Mouse (Mus musculus) urinary bladder, postnatal 25 days (tissue): ENCODE results near the gene Csnk2b.

ENCODE experiments used
- DNase-seq: peaks from one replicate; pipeline ENCODE4 v3.0.0; 2022; ENCODE audit warnings: low spot score

Gene Csnk2b

GRCm38 (mm10) chr17:35121871-35122303 lies at the start of gene Csnk2b:
Gene Csnk2b, minus strand, starts transcription at chr17:35122053.
- peak; percentile 31 for DNase-seq

DNA sequence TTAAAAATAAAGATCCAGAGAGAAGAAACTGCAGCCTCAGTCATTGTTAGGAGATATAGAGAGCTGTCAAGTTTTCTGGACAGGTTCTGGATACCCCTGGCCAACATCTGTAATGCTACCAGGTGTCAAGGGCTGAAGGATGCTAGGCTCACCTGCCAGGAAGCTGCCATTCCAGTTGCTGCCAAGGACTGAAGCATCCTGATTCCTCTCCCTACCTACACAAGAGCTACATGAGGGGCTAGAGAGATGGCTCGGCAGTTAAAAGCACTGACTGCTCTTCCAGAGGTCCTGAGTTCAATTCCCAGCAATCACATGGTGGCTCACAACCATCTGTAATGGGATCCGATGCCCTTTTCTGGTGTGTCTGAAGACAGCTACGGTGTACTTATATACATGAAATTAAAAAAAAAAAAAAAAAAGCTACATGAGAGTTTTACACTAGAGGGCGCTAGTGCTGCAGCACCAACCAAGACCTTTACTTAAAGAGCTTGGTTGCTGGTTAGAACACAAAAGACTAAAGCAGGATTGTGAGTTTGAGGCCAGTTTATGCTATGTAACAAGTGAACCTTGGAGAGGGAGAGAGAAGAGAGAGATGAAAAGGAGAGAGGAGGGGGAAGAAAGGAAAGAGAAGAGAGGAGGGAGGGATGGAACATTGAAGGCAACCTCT lies 46.8 kb upstream of the Csnk2b start:
- no peak for DNase-seq

GRCm38 (mm10) chr17:35167794-35168193 lies 45.9 kb upstream of the Csnk2b start:
- no peak for DNase-seq

- DNase-seq = peak; percentile 47
These were observed 44.6 kb upstream of the Csnk2b start for GRCm38 (mm10) chr17:35166352-35167035.

GRCm38 (mm10) chr17:35165451-35166155 lies 43.8 kb upstream of the Csnk2b start:
- no peak for DNase-seq

- peak; percentile 91 for DNase-seq
These were observed 43.0 kb upstream of the Csnk2b start, which contains the start of gene Prrc2a for GRCm38 (mm10) chr17:35164568-35165450. Gene Prrc2a, minus strand, starts transcription at chr17:35164897.

GRCm38 (mm10) chr17:35164218-35164567 lies 42.3 kb upstream of the Csnk2b start:
- no peak for DNase-seq

DNA sequence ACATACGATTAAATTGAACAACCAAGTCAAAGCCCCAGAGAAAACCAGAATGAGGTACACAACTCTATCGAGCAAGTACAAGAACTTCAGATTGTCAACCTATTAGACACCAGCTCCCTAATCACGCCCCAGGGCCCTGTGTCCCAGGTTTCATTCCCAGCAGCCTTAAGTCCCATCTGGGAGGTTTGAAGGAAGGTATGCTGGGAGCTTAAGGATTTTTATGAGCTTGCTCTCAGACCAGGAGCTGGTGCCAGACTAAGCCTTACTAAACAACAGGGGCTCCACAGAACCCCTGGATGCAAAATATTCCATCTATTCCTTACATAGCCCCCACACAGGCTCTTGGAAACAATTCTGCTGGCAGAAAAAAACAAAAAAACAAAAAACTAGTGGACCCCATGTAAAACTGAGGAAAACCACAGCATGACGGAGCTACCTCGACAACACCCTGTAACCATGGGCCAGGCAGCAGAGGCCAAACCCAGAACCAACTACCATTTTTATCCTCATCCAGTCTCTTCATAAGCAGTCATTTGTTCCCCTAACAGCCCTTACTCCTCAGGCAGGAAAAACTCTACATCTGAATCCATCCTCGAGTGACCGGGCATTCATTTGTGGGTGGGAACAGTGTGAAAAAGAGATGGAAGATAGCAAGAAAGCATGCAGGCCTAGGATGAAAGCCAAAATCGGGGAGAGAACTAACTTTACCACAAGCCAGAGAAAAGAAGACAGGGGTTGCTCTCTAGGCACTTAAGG lies 41.7 kb upstream of the Csnk2b start:
- DNase-seq = no peak

- DNase-seq = no peak
These were observed 40.9 kb upstream of the Csnk2b start for GRCm38 (mm10) chr17:35162730-35163129.

GRCm38 (mm10) chr17:35162121-35162520 lies 40.3 kb upstream of the Csnk2b start:
- no peak for DNase-seq

DNA sequence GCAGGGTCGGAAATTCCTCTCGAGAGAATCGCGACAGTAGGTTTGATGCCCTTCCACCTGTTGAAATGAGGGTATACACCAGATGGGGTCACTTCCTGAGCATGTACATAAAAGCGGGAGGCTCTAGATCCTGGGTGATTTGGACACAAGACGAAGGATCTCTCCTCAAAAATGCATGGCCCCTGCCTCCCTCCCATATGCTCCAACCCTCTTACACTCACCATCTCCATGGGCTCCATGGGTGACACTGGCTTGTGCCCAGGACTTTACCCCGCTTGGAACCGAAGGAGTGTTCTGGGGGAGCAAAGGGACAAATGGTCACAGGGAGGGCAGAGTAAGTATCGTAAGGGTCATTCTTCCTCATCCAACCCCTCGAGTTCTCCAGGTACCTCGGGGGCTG lies 39.6 kb upstream of the Csnk2b start:
- DNase-seq = no peak

DNA sequence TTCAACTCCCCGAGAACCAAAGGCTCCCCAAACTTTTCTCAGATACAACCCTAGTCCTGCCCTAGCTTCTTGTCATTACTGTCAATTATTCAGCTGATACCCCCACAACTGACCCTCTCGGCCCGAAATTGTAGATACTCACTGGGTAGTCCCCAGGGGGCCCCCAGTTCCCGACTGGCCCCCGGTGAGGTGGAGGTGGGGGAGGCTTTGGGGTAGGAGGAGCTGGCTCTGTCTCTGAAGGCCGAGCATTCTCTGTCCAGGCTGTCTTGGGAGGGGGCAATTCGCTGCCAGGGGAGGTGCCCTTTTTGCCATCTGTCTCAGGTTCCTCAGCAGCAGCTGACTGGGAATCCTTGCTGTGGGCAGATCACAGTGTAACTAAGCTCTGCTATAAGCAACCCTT lies 37.8 kb upstream of the Csnk2b start:
- no peak for DNase-seq

DNA sequence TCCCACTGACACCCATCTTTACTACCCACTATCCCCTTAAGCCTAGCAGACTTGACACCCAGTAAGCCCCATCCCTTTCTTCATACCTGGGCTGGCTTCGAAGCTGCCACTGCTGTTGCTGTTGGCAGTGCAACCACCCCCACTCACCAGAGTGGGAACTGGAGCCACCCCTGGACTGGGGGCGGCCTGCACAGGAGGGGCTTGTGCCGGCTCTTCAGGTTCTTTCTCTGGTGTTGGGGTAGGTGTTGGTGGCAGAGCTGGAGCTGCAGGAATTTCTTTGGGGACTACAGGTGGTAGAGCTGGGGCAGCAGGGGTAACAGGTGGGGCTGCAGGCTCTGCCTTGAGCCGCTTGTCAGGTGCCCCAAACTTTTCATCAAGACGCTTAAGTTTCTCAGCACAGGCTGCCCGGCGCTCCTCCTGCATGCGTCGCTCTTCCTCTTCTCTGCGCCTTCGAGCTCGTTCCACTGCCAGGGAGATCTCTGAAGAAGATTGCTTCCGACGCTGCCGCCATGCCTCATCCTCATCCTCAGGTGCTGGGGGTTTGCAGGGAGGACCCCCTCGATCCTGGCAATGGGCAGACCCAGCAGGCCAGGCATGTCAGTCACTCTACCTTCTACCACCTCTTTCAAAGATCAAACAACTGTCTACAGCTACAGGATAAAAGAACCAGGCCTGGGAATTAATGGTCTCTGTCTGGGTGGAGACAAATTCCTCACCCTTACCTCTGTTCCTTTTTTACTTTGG lies 37.2 kb upstream of the Csnk2b start:
- no peak for DNase-seq

DNA sequence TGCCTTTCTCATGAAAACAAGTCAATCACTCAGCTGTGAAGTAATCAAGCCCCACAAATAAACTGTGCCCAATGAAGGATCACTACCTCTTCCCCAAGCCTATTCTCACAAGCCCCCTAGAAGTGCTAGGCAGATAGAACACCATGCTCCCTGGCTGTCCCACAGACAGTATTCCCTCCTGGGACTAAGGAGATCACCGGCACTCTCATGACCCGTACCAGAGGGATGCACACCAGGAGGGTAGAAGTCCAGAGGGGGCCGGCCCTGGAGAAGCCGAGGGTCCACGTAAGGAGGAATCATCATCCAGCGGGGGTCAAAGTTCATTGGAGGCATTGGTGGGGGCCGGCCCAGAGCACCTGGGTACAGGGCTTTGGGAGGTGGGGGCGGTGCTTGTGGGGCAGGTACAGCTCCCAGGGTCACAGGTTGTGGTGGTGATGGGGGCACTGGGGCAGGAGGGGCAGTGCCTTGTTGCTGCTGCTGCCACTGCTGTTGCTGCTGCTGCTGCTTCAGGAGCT lies 35.9 kb upstream of the Csnk2b start:
- DNase-seq = no peak

DNA sequence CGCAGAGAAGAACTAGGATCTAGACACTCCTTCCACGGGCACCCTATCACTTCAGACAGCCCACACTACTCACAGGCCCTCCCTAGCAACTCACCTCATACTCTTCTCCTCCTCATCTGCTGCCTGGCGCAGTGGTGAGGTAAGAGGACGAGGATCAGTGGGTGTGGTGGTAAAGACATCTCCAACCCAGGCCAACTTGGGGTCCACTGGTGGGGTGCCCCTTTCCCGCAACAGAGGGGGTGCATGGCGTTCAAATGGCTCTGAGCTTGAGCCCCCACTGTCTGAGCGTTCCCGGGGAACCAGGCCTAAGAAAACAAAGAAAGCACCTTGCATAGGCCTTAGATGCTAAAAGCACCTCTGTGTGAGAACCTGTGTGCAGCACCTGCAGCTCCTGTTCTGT lies 35.4 kb upstream of the Csnk2b start:
- DNase-seq = no peak

DNA sequence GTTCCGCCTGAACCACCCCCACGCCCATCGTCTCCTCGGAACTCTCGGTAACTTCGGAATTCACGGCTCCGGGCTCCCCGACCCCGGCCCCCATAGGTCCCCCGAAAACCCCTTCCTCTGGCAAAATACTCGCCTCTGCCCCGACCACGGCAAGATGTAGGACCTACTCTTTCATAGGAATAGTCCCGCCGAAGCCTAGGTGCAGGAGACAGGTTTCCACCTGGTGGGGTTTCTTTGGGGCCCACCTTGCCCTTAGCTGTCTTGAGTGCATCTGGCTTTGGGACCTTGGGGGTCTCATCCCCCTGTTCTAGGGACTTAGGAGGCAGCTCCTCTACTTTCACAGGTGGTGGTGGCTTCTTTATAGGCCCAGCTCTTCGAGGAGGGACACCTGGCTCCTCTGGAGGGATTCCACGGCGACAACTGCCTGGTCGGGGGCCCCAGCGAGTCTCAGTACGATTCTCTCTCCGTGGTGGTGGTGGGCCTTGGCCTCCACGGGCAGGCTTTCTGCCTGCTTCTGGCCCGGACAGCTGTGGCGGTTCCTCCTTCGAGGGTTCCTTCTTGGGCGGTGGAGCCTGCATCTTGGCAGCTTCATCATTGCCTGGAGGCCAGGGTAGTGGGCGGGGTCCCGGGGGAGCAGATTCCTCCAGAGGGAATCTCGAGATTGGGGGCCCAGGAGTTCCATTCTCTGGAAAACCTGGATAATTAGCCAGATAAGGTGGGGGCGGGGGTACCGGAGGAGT lies 34.8 kb upstream of the Csnk2b start:
- no peak for DNase-seq

- DNase-seq = no peak
These were observed 33.6 kb upstream of the Csnk2b start for GRCm38 (mm10) chr17:35155451-35155850.

- DNase-seq = no peak
These were observed 32.8 kb upstream of the Csnk2b start for GRCm38 (mm10) chr17:35154616-35155015.

DNA sequence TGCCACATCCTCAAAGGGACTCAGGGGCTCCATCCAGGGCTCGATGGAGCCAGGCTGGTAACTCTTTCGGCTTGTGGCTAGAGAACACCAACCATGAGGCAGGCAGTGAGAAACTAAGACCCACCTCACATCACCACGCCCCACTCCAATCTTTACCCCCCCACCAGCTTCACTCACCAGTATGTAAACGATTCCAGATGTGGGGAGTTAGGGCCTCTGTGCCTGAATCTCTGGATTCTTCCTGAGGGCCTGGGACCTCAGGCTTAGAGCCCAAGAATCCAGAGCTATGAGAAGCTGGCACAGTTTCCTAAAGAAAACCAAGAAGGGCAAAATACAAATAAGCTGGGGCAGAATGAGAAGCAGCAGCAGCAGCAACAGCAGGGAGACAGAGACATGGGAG lies 32.1 kb upstream of the Csnk2b start:
- no peak for DNase-seq

- no peak for DNase-seq
These were observed 31.2 kb upstream of the Csnk2b start for GRCm38 (mm10) chr17:35153077-35153476.
